Mouse (Mus musculus): ENCODE data around the gene Metrn. TPM values are rescaled to one million over a fixed set of nuclear protein-coding genes. Genes with fewer than 3 reads are reported as not detected.

Metrn gene
- polyA plus RNA-seq, 1 experiment from 2014 or later = 8.6 TPM

GRCm38 (mm10) chr17:25802825-25803517 lies 6.0 kb upstream of the Metrn start:
- Histone ChIP-seq H3K9ac (ENCODE audit: low read length) (no peak overlapping the region), H3K27me3 (replicated peaks; ENCODE audit: control insufficient read depth, insufficient read depth, low read length) (peaks cover 4% of the 10 kb centered on the region; the same call in 1 of the 2 replicates), H3K9me3 (ENCODE audit: control insufficient read depth, low read length) (no peaks in the 10 kb centered on the region), H3K4me1 (replicated peaks; ENCODE audit: control insufficient read depth, insufficient read depth, low read length) (no peaks in the 10 kb centered on the region), H3K4me3 (ENCODE audit: low read depth, low read length) (no peak overlapping the region), H3K27ac (ENCODE audit: low read depth) (no peak overlapping the region), H3K36me3 (ENCODE audit: control insufficient read depth, insufficient read depth, low read length) (no peaks in the 10 kb centered on the region), H3K4me2 (ENCODE audit: low read length) (no peak overlapping the region)
- ATAC-seq (replicated peaks; ENCODE audit: low FRiP score, low TSS enrichment, low read depth) = peak; percentile 68
- DNase-seq (ENCODE audit: low spot score) = no peak
- WGBS = 12% methylated on average over 10 of the region's 10 CpGs

- Histone ChIP-seq H3K27me3 (replicated peaks; ENCODE audit: control insufficient read depth, insufficient read depth, low read length) (peaks cover 4% of the 10 kb centered on the region; the same call in 1 of the 2 replicates), H3K9ac (ENCODE audit: low read length) (no peak overlapping the region), H3K4me1 (replicated peaks; ENCODE audit: control insufficient read depth, insufficient read depth, low read length) (peaks cover 6% of the 10 kb centered on the region), H3K4me2 (ENCODE audit: low read length) (no peak overlapping the region), H3K9me3 (ENCODE audit: control insufficient read depth, low read length) (no peaks in the 10 kb centered on the region), H3K36me3 (ENCODE audit: control insufficient read depth, insufficient read depth, low read length) (no peaks in the 10 kb centered on the region), H3K4me3 (ENCODE audit: low read depth, low read length) (no peak overlapping the region), H3K27ac (ENCODE audit: low read depth) (no peak overlapping the region)
- DNase-seq (ENCODE audit: low spot score) (peak; percentile 72), ATAC-seq (replicated peaks; ENCODE audit: low FRiP score, low TSS enrichment, low read depth) (no peak)
- WGBS = 6% methylated on average over 6 of the region's 6 CpGs
Observed at GRCm38 (mm10) chr17:25801029-25801428, 4.1 kb upstream of the Metrn start.

GRCm38 (mm10) chr17:25796211-25796771 lies 645 bp downstream of the Metrn start:
- Histone ChIP-seq H3K9me3 (ENCODE audit: control insufficient read depth, low read length) (no peaks in the 10 kb centered on the region), H3K27me3 (replicated peaks; ENCODE audit: control insufficient read depth, insufficient read depth, low read length) (no peaks in the 10 kb centered on the region; the same call in 1 of the 2 replicates), H3K4me3 (ENCODE audit: low read depth, low read length) (peak overlapping the region; percentile 86), H3K4me2 (ENCODE audit: low read length) (peak overlapping the region; percentile 96), H3K9ac (ENCODE audit: low read length) (peak overlapping the region; percentile 66), H3K36me3 (ENCODE audit: control insufficient read depth, insufficient read depth, low read length) (no peaks in the 10 kb centered on the region), H3K4me1 (replicated peaks; ENCODE audit: control insufficient read depth, insufficient read depth, low read length) (peaks cover 29% of the 10 kb centered on the region), H3K27ac (ENCODE audit: low read depth) (peak overlapping the region; percentile 47; the same call in 1 of the 2 replicates)
- DNase-seq (ENCODE audit: low spot score) (no peak), ATAC-seq (replicated peaks; ENCODE audit: low FRiP score, low TSS enrichment, low read depth) (0 out of 2 replicates have a peak, but pooled peaks have one; percentile 2)
- WGBS = 2% methylated on average over 37 of the region's 37 CpGs

GRCm38 (mm10) chr17:25795609-25796092 lies 1.3 kb downstream of the Metrn start, which contains the start of gene AC134908.4:
Gene AC134908.4, minus strand, starts transcription at chr17:25795659.
- no peak for ATAC-seq (replicated peaks; ENCODE audit: low FRiP score, low TSS enrichment, low read depth)
- Histone ChIP-seq H3K4me1 (replicated peaks; ENCODE audit: control insufficient read depth, insufficient read depth, low read length) (peaks cover 35% of the 10 kb centered on the region), H3K36me3 (ENCODE audit: control insufficient read depth, insufficient read depth, low read length) (no peaks in the 10 kb centered on the region), H3K9me3 (ENCODE audit: control insufficient read depth, low read length) (no peaks in the 10 kb centered on the region), H3K4me3 (ENCODE audit: low read depth, low read length) (peak within 1 kb of the TSS; percentile 86), H3K27ac (ENCODE audit: low read depth) (peak within 1 kb of the TSS; percentile 47; the same call in 1 of the 2 replicates), H3K27me3 (replicated peaks; ENCODE audit: control insufficient read depth, insufficient read depth, low read length) (no peaks in the 10 kb centered on the region), H3K4me2 (ENCODE audit: low read length) (peak within 1 kb of the TSS; percentile 96), H3K9ac (ENCODE audit: low read length) (peak within 1 kb of the TSS; percentile 66)
- WGBS = 27% methylated on average over 6 of the region's 6 CpGs
- no peak for DNase-seq (ENCODE audit: low spot score)

GRCm38 (mm10) chr17:25794998-25795397 lies 1.9 kb downstream of the Metrn start:
- Histone ChIP-seq H3K27ac (ENCODE audit: low read depth) (peak overlapping the region; percentile 8; the same call in 1 of the 2 replicates), H3K4me2 (ENCODE audit: low read length) (peak overlapping the region; percentile 96), H3K36me3 (ENCODE audit: control insufficient read depth, insufficient read depth, low read length) (peaks cover under 1% of the 10 kb centered on the region; the same call in 1 of the 2 replicates), H3K9ac (ENCODE audit: low read length) (no peak overlapping the region; the same call in 1 of the 2 replicates), H3K27me3 (replicated peaks; ENCODE audit: control insufficient read depth, insufficient read depth, low read length) (no peaks in the 10 kb centered on the region), H3K9me3 (ENCODE audit: control insufficient read depth, low read length) (no peaks in the 10 kb centered on the region), H3K4me3 (ENCODE audit: low read depth, low read length) (0 out of 2 replicates have a peak overlapping the region, but pooled peaks have one; percentile 86), H3K4me1 (replicated peaks; ENCODE audit: control insufficient read depth, insufficient read depth, low read length) (peaks cover 35% of the 10 kb centered on the region)
- ATAC-seq (replicated peaks; ENCODE audit: low FRiP score, low TSS enrichment, low read depth) (no peak), DNase-seq (ENCODE audit: low spot score) (no peak)
- WGBS = 85% methylated on average over 17 of the region's 17 CpGs

GRCm38 (mm10) chr17:25794197-25794596 lies 2.7 kb downstream of the Metrn start:
- Histone ChIP-seq H3K4me2 (ENCODE audit: low read length) (no peak overlapping the region), H3K27ac (ENCODE audit: low read depth) (peak overlapping the region; percentile 98; the same call in 1 of the 2 replicates), H3K36me3 (ENCODE audit: control insufficient read depth, insufficient read depth, low read length) (peaks cover 9% of the 10 kb centered on the region), H3K27me3 (replicated peaks; ENCODE audit: control insufficient read depth, insufficient read depth, low read length) (no peaks in the 10 kb centered on the region), H3K9ac (ENCODE audit: low read length) (no peak overlapping the region), H3K9me3 (ENCODE audit: control insufficient read depth, low read length) (no peaks in the 10 kb centered on the region), H3K4me1 (replicated peaks; ENCODE audit: control insufficient read depth, insufficient read depth, low read length) (peaks cover 35% of the 10 kb centered on the region), H3K4me3 (ENCODE audit: low read depth, low read length) (no peak overlapping the region)
- 76% methylated on average over 13 of the region's 13 CpGs for WGBS
- DNase-seq (ENCODE audit: low spot score) (no peak), ATAC-seq (replicated peaks; ENCODE audit: low FRiP score, low TSS enrichment, low read depth) (no peak)

- Histone ChIP-seq H3K9ac (ENCODE audit: low read length) (peak within 1 kb of the TSS; percentile 74), H3K9me3 (ENCODE audit: control insufficient read depth, low read length) (no peaks in the 10 kb centered on the region), H3K4me3 (ENCODE audit: low read depth, low read length) (peak within 1 kb of the TSS; percentile 88), H3K27me3 (replicated peaks; ENCODE audit: control insufficient read depth, insufficient read depth, low read length) (no peaks in the 10 kb centered on the region), H3K4me2 (ENCODE audit: low read length) (peak within 1 kb of the TSS; percentile 91), H3K27ac (ENCODE audit: low read depth) (peak within 1 kb of the TSS; percentile 98), H3K36me3 (ENCODE audit: control insufficient read depth, insufficient read depth, low read length) (peaks cover 21% of the 10 kb centered on the region), H3K4me1 (replicated peaks; ENCODE audit: control insufficient read depth, insufficient read depth, low read length) (peaks cover 35% of the 10 kb centered on the region)
- peak; percentile 66 for ATAC-seq (replicated peaks; ENCODE audit: low FRiP score, low TSS enrichment, low read depth)
- no peak for DNase-seq (ENCODE audit: low spot score)
- WGBS = under 1% methylated on average over 14 of the region's 14 CpGs
Observed at GRCm38 (mm10) chr17:25792615-25793014, 4.3 kb downstream of the Metrn start, which contains the start of gene Fam173a. Gene Fam173a, minus strand, starts transcription at chr17:25792901.

GRCm38 (mm10) chr17:25791843-25792527 lies 5.0 kb downstream of the Metrn start:
- Histone ChIP-seq H3K4me2 (ENCODE audit: low read length) (peak overlapping the region; percentile 91), H3K27me3 (replicated peaks; ENCODE audit: control insufficient read depth, insufficient read depth, low read length) (no peaks in the 10 kb centered on the region), H3K36me3 (ENCODE audit: control insufficient read depth, insufficient read depth, low read length) (peaks cover 27% of the 10 kb centered on the region), H3K9ac (ENCODE audit: low read length) (peak overlapping the region; percentile 74), H3K9me3 (ENCODE audit: control insufficient read depth, low read length) (no peaks in the 10 kb centered on the region), H3K4me3 (ENCODE audit: low read depth, low read length) (peak overlapping the region; percentile 88), H3K27ac (ENCODE audit: low read depth) (peak overlapping the region; percentile 98), H3K4me1 (replicated peaks; ENCODE audit: control insufficient read depth, insufficient read depth, low read length) (peaks cover 30% of the 10 kb centered on the region)
- DNase-seq (ENCODE audit: low spot score) (peak; percentile 97), ATAC-seq (replicated peaks; ENCODE audit: low FRiP score, low TSS enrichment, low read depth) (peak; percentile 71)
- WGBS = under 1% methylated on average over 45 of the region's 45 CpGs

Data from intestine, embryonic 14.5 days (tissue).